Mouse (Mus musculus) left cerebral cortex, adult 2 months (tissue): ENCODE measurements around the gene Stard3. TPM values are rescaled to one million over a fixed set of nuclear protein-coding genes. Genes with fewer than 3 reads are reported as not detected.
A peak's percentile ranks its signal among the peaks of the same experiment; 100 is the strongest.

Experiments used
- DNase-seq, 2 experiments: peaks; one replicate each; pipeline ENCODE4 v3.0.0; 2021 to 2022; ENCODE audit warnings: low spot score in 2 of 2, mixed read lengths in 1 of 2; ENCODE audit errors: extremely low spot score in 1 of 2
- H3K27ac ChIP-seq: fragments of 200-600 bp; 2 replicates; pipeline ENCODE4 v1.8.1; 2022
- H3K4me3 ChIP-seq: fragments of 200-600 bp; 2 replicates; pipeline ENCODE4 v1.8.1; 2022
- CTCF ChIP-seq: fragments of 200-600 bp; IDR thresholded peaks from 2 replicates; pipeline ENCODE4 v1.8.1; 2022; ENCODE audit warnings: antibody characterized with exemption, mild to moderate bottlenecking, moderate library complexity
- intact Hi-C: fragments of 180-260 bp; cut with DNase I; formaldehyde crosslinking; loops from one replicate; pipeline ENCODE4 v1.15.1; 2025
- total RNA-seq, 2 experiments: library from RNA; stranded (reverse); gene quantifications; 2 replicates each; pipeline ENCODE4 v1.2.3; 2021

Stard3 gene
- total RNA-seq, 2 experiments from 2014 or later: 35.7 to 42.4 TPM

GRCm38 (mm10) chr11:98322159-98322558, 36.0 kb upstream of the Stard3 start:
- TF ChIP-seq CTCF: no peak
- H3K4me3 ChIP-seq: no peak overlapping the region
- intact Hi-C loops: no loop called here
- DNase-seq: no peak
- no peak overlapping the region for H3K27ac ChIP-seq

GRCm38 (mm10) chr11:98323136-98323866, 34.9 kb upstream of the Stard3 start:
- TF ChIP-seq CTCF: no peak
- intact Hi-C loops: no loop called here
- no peak overlapping the region for H3K4me3 ChIP-seq
- DNase-seq: no peak
- peak overlapping the region; percentile 41 for H3K27ac ChIP-seq

- peak overlapping the region; percentile 41 for H3K27ac ChIP-seq
- H3K4me3 ChIP-seq: no peak overlapping the region
- intact Hi-C loops: no loop called here
- peak in 1 of 2 experiments; percentile 19 for DNase-seq
- TF ChIP-seq CTCF: no peak; the same call in 1 of the 2 replicates
These were observed 34.2 kb upstream of the Stard3 start for GRCm38 (mm10) chr11:98323933-98324332.

DNA sequence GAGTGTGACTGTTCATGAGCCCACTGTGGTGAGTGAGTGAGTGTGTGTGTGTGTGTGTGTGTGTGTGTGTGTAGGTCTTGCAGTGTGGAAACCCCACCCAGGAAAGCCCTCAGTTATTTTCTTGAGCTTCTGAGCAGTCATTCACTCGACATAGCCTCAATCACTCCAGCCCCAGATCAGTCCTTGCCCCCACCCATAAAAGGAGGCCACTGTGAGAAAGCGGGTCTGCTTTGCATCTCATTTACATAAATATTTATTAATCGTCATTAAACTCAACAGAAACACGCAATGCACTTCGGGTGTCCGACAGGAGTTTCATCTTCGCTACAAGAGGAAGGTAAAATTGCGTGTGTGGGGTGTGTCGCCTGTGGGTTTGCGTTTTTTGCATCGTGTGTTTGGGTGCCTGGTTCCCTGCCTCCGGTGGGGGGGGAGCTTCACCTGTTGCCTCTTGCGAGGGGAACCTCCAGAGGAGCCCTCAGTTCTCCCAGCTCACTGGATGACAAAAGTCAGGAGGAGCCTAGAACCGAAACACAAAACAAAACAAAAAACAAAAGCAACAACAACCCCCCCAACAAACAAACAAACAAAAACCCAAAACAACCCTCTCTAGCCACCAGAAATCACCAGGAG, 32.9 kb upstream of the Stard3 start:
- TF ChIP-seq CTCF: no peak
- Histone ChIP-seq H3K4me3 (peak overlapping the region; percentile 30), H3K27ac (0 out of 2 replicates have a peak overlapping the region, but pooled peaks have one; percentile 32)
- intact Hi-C loops: no loop called here
- DNase-seq: peak in 1 of 2 experiments; percentile 24

- intact Hi-C loops: no loop called here
- H3K27ac ChIP-seq: peak overlapping the region; percentile 47; the same call in 1 of the 2 replicates
These were observed 32.3 kb upstream of the Stard3 start for GRCm38 (mm10) chr11:98325821-98326218.

GRCm38 (mm10) chr11:98326741-98327135, 31.4 kb upstream of the Stard3 start:
- H3K4me3 ChIP-seq: peak overlapping the region; percentile 63
- intact Hi-C loops: no loop called here
- TF ChIP-seq CTCF: no peak
- peak overlapping the region; percentile 96 for H3K27ac ChIP-seq
- peak in 1 of 2 experiments; percentile 35 for DNase-seq

More at GRCm38 (mm10) chr11:98325821-98326218, 32.3 kb upstream of the Stard3 start:
- no peak for DNase-seq
- H3K4me3 ChIP-seq: peak overlapping the region; percentile 63
- TF ChIP-seq CTCF: no peak

- peak in 1 of 2 experiments; percentile 47 for DNase-seq
- H3K4me3 ChIP-seq: peak overlapping the region; percentile 63
- intact Hi-C loops: no loop called here
- TF ChIP-seq CTCF: no peak
- peak overlapping the region; percentile 96 for H3K27ac ChIP-seq
These were observed 30.8 kb upstream of the Stard3 start for GRCm38 (mm10) chr11:98327136-98328030.

DNA sequence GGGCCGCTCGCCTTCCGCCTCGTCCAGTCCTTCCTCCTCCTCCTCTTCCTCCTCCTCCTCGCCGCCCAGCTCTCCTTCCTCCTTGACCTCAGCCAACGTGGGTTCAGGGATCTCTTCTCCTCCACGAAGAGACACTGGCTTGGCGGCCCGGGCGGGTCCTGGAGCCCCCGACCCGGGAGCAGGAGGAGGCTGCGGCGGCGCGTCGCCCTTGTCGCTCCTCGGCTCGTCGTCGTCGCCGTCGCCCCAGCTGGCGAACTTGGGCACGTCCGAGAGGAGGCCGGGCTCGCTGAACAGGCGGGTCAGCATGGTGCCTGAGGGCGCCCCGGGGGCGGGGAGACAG, 30.2 kb upstream of the Stard3 start:
- DNase-seq: no peak
- peak overlapping the region; percentile 63 for H3K4me3 ChIP-seq
- H3K27ac ChIP-seq: peak overlapping the region; percentile 96
- intact Hi-C loops: no loop called here
- TF ChIP-seq CTCF: no peak

DNA sequence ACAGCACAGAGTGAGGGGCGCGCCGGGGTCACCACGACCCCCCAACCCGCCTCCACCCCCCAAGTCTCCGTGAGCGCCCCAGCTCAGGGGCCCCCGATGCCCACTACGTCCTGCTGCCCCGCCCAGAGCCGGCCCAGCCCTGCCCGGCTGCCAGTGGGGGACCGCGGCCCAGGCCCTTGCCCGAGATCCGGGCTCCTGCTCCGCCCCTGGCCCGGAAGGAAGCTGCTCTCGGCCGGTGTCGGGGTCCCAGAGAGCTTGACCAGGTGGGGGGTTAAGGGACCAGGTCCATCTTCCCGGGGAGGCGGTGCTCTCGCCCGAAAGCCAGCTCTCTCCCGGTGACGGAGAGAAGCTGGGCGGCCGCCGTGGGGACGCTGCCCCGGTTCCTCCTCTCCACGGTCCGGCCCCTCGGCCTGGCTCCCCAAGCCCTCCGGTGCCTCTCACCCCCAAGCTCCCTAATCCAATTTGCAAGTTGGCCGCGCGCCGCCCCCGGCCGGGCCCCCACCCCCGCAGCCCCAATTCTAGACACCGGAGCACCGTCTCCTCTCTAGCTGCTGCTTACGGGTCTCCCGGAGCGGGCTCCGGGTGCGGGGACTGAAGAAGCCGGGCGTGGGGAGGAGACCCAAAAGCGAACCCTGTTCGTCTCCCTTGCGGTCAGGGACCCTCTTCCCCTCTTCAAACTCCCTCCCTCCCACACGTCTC, 29.6 kb upstream of the Stard3 start:
- Histone ChIP-seq H3K27ac (peak overlapping the region; percentile 96), H3K4me3 (peak overlapping the region; percentile 63)
- no peak for TF ChIP-seq CTCF
- no peak for DNase-seq
- intact Hi-C loops: no loop called here

DNA sequence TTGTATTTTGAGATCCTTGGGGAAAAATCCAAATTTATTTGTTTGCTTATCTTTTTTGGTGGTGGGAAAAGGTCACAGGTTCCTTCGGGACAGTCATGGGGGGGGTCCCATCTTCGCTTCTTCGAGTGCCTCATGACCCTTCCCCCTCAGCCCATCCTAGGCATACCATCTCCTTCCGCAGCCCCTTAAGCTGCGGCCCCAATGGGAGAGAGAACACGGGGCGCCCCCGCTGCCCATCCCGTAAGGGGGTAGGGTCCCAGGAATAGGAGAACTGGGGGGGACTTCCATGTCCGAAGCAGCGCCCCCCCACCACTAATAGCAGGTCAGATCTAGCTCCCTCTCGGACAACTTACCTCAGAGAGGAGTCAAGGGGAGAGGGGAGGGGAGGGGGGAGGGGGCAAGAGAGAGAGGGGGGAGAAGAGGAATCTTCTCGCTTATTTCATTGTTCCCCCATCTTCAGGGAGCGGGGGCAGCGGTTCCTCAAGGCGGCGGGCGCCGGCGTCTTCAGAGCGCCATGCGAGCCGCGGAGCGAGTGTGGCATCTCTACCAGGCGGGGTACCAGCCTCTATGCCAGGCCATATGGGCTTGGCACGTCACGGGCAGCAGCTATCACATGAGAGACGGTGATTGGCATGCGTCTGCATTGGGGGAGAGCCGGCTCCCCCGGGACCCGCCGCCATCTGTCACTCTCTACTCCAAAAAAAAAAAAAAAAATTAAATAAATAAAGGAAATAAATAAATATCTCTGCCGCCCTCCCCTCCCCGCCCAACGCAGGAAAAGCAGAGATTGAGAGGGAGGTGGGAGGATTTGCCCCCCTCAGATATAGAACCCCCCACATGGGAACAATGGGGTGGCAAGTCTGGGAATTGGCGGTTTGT, 28.8 kb upstream of the Stard3 start, which contains the start of gene Neurod2:
Gene Neurod2 (minus strand): TSS at position 568 of the 879 bp plus-strand sequence.
- Histone ChIP-seq H3K27ac (peak within 1 kb of the TSS; percentile 96), H3K4me3 (peak within 1 kb of the TSS; percentile 63)
- intact Hi-C loops: no loop called here
- TF ChIP-seq CTCF: no peak
- DNase-seq: peak; percentile 73 to 76
